Mouse (Mus musculus): Measurements from ENCODE around the gene 2210408I21Rik.

The 2210408I21Rik gene

GRCm38 (mm10) chr13:77478425-77479119, 343.2 kb downstream of the 2210408I21Rik start:
- DNase-seq (ENCODE audit: extremely low read depth, low read depth, low spot score), result no peak

DNA sequence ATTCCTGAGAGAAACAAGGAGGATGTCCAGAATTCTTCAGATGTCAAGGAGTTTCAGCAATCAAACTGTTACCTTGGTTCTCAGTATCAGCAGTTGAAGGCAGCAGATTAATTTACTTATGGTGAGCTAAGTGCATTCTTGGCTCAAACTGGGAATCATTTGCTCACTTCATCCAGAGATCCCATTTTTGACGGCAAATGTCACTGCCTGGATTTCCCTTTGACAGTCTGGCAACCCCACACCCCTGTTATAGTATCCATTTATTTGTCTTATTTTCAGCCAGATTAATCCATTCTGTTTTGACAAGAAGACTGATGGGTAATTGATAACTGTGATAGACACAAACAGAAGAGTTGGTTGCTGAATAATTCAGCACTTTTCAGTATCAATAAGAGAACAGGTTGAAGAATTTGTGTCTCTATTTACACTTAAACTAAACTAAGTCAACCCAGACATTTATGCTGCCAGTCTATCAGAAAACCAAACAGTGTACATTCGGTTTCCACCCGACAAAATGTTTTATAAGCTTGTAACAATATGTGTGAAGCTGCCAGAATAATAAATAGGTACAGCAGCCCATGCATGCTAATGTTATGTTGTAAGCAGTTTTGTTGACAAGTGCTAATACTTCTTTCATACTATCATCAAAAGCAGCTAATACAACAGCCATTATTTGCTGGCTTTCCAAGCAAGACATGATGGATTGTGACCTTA, 354.8 kb downstream of the 2210408I21Rik start:
- no peak for DNase-seq (ENCODE audit: extremely low read depth, low read depth, low spot score)

DNA sequence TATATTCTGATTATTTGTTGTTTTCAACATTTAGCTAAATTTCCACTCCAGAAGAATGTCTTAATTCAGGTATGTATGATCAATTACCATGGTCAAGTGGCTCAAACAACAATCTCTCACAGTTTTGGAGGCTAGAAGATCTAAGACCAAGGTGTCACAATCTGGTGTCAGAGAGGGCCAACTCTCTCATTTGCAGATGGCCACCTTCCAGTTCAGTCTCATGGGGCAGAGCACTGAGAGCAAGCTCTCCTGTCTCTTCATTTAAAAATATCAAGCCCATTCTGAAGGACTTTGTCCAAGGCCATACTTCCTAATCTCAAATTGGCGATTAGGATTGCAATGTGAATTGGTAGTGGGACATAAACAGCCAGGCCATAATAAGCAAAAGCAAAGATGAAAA, 378.7 kb downstream of the 2210408I21Rik start:
- DNase-seq (ENCODE audit: extremely low read depth, low read depth, low spot score), result no peak

DNA sequence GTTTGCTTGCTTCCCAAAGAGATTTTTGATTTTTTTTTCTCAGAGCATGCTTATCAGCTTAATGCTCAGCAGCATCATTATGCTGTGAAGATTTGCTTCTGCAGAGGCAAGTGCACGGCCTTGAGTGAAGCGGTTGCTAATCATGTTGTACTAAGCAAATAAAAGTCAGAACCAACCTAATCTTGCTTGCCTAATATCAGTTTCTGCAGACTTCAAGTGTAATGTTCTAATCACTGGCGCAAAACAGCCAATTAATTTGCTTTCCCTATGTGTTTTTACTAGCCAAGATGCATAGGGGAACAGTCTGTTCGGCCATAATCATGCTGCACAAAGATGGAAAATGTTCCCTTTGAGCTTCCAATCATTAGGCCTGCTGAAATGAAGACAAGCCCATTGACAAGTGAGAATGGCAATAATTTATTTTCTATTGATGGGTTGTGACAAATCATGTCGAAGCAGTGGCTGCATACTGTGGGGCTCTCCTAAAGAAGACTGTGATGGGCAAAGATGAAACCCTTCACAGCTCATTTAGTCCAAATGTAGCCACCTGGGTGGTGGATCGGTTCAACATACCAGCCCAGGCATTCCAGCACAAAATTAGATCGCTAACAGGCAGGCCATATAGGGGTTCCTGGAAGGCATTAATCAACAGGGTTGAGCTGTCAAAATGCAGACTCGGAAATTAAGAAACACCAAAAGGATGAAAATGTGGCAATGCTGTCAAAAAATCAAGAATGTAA, 393.8 kb downstream of the 2210408I21Rik start:
- DNase-seq (ENCODE audit: extremely low read depth, low read depth, low spot score), result no peak

DNA sequence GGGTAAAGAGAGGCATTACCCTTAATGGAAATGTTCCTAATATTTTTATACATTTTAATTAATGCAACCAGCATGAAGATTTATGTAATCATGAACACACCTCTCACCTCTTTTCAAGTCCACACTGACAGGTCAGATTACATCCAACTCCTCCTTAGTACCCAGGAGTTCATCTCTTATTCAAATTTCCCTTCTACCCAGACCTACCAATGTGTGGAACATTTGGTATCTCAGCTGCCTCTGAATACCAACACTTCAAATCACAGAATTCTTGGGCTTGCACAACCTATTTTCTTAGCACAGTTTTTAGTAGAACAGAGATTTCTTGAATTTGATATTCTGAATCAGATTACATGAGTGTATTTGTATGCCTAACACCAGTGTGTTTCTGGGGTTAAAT, 394.4 kb downstream of the 2210408I21Rik start:
- DNase-seq (ENCODE audit: extremely low read depth, low read depth, low spot score), result no peak

GRCm38 (mm10) chr13:77537466-77537865, 402.1 kb downstream of the 2210408I21Rik start:
- no peak for DNase-seq (ENCODE audit: extremely low read depth, low read depth, low spot score)

DNA sequence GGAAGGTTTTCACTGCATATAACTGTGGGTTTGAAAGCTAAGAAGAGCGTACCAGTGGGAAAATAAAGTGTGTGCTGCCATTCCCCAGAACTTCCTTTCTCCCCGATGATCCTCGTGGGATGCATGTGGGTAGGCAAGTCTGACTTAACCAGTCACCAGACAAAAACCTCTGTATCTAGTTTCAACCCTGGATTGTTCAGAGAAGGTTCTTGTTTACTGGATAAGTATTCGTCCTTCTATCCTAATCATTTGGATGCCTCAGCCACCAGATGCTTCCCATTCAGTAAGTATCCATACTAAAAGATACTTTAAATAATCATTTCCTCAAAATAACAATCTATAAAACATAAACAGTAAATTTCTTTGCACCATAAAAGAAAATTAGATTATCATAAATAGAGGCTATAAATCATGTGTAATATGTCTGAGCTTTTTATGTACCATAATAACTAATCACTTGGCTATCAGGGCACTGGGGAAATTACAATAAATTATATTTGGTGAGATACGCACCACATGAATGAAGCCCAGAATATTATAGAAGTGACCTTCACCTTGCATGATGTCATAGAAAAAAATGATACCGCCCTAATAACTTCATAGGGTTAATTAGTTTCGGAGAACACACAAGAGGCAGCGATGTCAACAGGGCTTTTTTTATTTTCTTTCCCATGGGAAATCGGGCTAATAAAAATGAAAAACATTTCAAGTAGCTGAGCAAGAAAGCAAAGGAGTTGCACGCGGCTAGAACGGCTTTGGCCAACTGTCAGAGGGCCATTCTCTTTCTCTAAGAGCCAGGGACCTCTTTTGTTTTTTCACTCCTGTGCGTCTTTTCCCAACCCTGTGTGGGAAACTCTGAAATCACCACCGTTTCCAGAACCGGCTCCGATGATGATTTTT, 412.4 kb downstream of the 2210408I21Rik start:
- DNase-seq (ENCODE audit: extremely low read depth, low read depth, low spot score), result no peak

DNA sequence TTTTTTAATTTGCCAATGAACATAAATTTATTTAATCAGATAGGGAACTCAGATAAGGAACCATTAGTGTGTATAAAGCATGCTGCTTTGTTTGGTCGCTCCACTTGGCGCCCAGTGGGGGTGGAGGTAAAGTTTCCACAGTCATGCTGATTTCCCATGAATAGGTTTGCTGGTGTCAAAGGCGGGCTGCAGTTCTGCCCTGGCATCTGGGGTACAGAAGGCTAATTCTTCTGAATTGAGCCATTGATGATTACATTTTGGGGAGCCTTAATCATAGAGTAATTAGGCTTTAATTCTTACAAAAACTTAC, 413.0 kb downstream of the 2210408I21Rik start:
- no peak for DNase-seq (ENCODE audit: extremely low read depth, low read depth, low spot score)

- DNase-seq (ENCODE audit: extremely low read depth, low read depth, low spot score), result no peak
Observed at GRCm38 (mm10) chr13:77548750-77549149, 413.4 kb downstream of the 2210408I21Rik start.

DNA sequence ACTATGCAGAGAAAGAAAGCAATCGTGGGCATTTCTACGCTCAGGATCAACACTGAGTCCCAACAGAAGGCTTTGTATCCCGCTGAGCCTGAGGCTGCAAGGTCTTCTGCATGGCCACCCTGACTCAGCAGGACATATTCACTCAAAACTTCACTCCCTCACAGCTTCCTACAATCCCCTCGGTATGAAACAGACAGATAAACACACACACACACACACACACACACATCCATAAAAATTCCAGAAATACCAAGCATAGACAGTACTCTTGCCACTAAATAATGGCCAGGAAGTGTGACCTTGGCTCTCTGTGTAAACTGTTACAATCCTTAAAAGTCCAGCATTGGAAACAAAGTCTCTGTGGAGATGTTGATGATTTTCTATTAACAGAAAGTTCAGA, 458.7 kb downstream of the 2210408I21Rik start:
- no peak for DNase-seq (ENCODE audit: extremely low read depth, low read depth, low spot score)

DNA sequence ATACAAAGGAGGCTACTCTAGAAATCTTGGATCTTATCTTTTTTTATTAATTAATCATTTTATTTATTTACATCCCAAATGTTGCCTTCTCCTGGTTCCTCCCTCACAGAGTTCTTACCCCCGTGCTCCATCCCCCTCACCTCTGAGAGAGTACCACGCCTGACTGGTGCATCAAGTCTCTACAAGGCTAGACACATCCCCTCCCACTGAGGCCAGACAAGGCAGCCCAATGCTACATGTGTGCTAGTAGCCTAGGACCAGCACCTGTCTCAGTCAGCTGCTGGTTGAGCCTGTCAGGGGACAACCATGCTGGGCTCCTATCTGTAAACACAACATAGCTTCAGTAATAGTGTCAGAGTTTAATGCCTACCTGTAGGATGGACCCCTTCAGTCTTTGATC, 480.0 kb downstream of the 2210408I21Rik start:
- no peak for DNase-seq (ENCODE audit: extremely low read depth, low read depth, low spot score)
